Mouse (Mus musculus): ENCODE data around the gene Gm20814. TPM values are rescaled to one million over a fixed set of nuclear protein-coding genes. Genes with fewer than 3 reads are reported as not detected.
"Not testable (repeated sequence)": the region's sequence is repeated elsewhere in the genome, so short reads cannot be mapped to it uniquely, and the experiment has no call there.

Gm20814 gene
- polyA plus RNA-seq (2012; ENCODE audit: insufficient read depth, low replicate concordance): not detected in 2 replicates

GRCm38 (mm10) chrY:75195556-75195955 is at the start of gene Gm20814:
Gene Gm20814 (plus strand): TSS chrY:75195856.
- not testable (repeated sequence) for H3K4me3 ChIP-seq (replicated peaks); H3K4me1 ChIP-seq; H3K9me3 ChIP-seq; H3K27me3 ChIP-seq (replicated peaks); H3K36me3 ChIP-seq (replicated peaks; ENCODE audit: low read length)

Data from megakaryocyte, embryonic 14.5 days (primary cell).